Mouse (Mus musculus): ENCODE data around the gene Zfp541. TPM values are rescaled to one million over a fixed set of nuclear protein-coding genes. Genes with fewer than 3 reads are reported as not detected.

Zfp541 gene
- total and polyA plus RNA-seq, 3 experiments, result 0.01 TPM; not detected in 2

- TF ChIP-seq ZC3H11A (IDR thresholded peaks at IDR 0.05; ENCODE audit: low read depth, low read length), result no peak
- peak; percentile 51; the same call in 1 of the 2 replicates for TF ChIP-seq ELF1 (IDR thresholded peaks at IDR 0.05; ENCODE audit: low read depth, low read length)
- peak; percentile 35; the same call in 1 of the 2 replicates for TF ChIP-seq SIN3A (IDR thresholded peaks at IDR 0.05; ENCODE audit: low read length)
- no peak for TF ChIP-seq USF2 (IDR thresholded peaks at IDR 0.05; ENCODE audit: borderline replicate concordance in 1 of 2, insufficient read depth in 1 of 2, low read depth in 1 of 2, low read length in 2 of 2)
- TF ChIP-seq SMC3 (IDR thresholded peaks at IDR 0.05; ENCODE audit: low read depth, low read length), result no peak
- peak; percentile 14 to 21; a peak in 1 of 4 replicates for TF ChIP-seq EP300 (IDR thresholded peaks at IDR 0.05; ENCODE audit: low read depth in 1 of 2, low read length in 2 of 2)
- no peak for TF ChIP-seq NRF1 (IDR thresholded peaks at IDR 0.05; ENCODE audit: insufficient read depth, low read depth, low read length, poor library complexity, severe bottlenecking)
- TF ChIP-seq MAX (IDR thresholded peaks at IDR 0.05; ENCODE audit: low read length), result no peak
- TF ChIP-seq ZNF384 (IDR thresholded peaks at IDR 0.05; ENCODE audit: low read depth, low read length), result no peak
- TF ChIP-seq ETS1 (IDR thresholded peaks at IDR 0.05; ENCODE audit: low read depth, low read length), result no peak
- no peak for TF ChIP-seq UBTF (IDR thresholded peaks at IDR 0.05; ENCODE audit: borderline replicate concordance, insufficient read depth, low read depth, low read length)
- no peak for TF ChIP-seq NELFE (IDR thresholded peaks at IDR 0.05; ENCODE audit: low read depth, low read length)
These were observed 43.4 kb upstream of the Zfp541 start (continued) for GRCm38 (mm10) chr7:16018016-16018810.

GRCm38 (mm10) chr7:16019256-16020094 is 42.1 kb upstream of the Zfp541 start:
- Histone ChIP-seq H3K9ac (ENCODE audit: control insufficient read depth, low read depth, low read length, poor library complexity, severe bottlenecking) (no peak overlapping the region), H3K4me3 (ENCODE audit: control insufficient read depth in 1 of 2, insufficient read depth in 1 of 2, low read depth in 2 of 2, low read length in 2 of 2) (no peak overlapping the region), H3K9me3 (replicated peaks; ENCODE audit: insufficient read depth, low read length) (no peaks in the 10 kb centered on the region), H3K79me2 (ENCODE audit: control insufficient read depth, insufficient read depth, low read length, poor library complexity) (peaks cover 9% of the 10 kb centered on the region; the same call in 1 of the 2 replicates), H3K27ac (ENCODE audit: control insufficient read depth, low read depth, low read length) (peak overlapping the region; percentile 50; the same call in 1 of the 2 replicates), H3K27me3 (ENCODE audit: control insufficient read depth in 1 of 2, insufficient read depth in 2 of 2, low read length in 2 of 2) (no peaks in the 10 kb centered on the region), H3K4me1 (ENCODE audit: control insufficient read depth in 1 of 2, insufficient read depth in 2 of 2, low read length in 2 of 2) (peaks cover 10 to 16% of the 10 kb centered on the region in 2 experiments; a peak in 3 of 4 replicates), H3K36me3 (ENCODE audit: control insufficient read depth in 1 of 2, insufficient read depth in 2 of 2, low read length in 2 of 2) (peaks cover 0 to 19% of the 10 kb centered on the region in 2 experiments; a peak in 3 of 4 replicates)
- TF ChIP-seq MYC (IDR thresholded peaks at IDR 0.05; ENCODE audit: low read depth, low read length) (no peak), UBTF (IDR thresholded peaks at IDR 0.05; ENCODE audit: borderline replicate concordance, insufficient read depth, low read depth, low read length) (no peak), ZNF384 (IDR thresholded peaks at IDR 0.05; ENCODE audit: low read depth, low read length) (peak; percentile 94)
- DNase-seq (ENCODE audit: low read depth, low spot score), result peak; percentile 59
